Mouse (Mus musculus) C2C12 (cell line): ENCODE results near the gene Uimc1. TPM values are rescaled to one million over a fixed set of nuclear protein-coding genes. Genes with fewer than 3 reads are reported as not detected.

Experiments used
- H3K27me3 ChIP-seq: one replicate; pipeline ENCODE4 v1.6.1; 2011; ENCODE audit not compliant: control insufficient read depth, insufficient read depth, insufficient read length
- H3K36me3 ChIP-seq: one replicate; pipeline ENCODE4 v1.6.1; 2011; ENCODE audit not compliant: control insufficient read depth, insufficient read depth
- H3K4me3 ChIP-seq: one replicate; pipeline ENCODE4 v1.5.1; 2011; ENCODE audit warnings: mild to moderate bottlenecking, control low read depth; ENCODE audit not compliant: poor library complexity, insufficient read depth, severe bottlenecking
- H3K79me2 ChIP-seq: one replicate; pipeline ENCODE4 v1.6.1; 2011; ENCODE audit not compliant: control insufficient read depth, insufficient read depth
- H3K79me3 ChIP-seq: one replicate; pipeline ENCODE4 v1.6.1; 2011; ENCODE audit warnings: low read depth, control low read depth
- H3ac ChIP-seq: one replicate; pipeline ENCODE3; 2011; ENCODE audit warnings: low read depth; ENCODE audit not compliant: control insufficient read depth, insufficient read length
- CEBPB ChIP-seq: IDR thresholded peaks from one replicate; pipeline ENCODE4 v1.6.1; 2011; ENCODE audit warnings: low read depth, mild to moderate bottlenecking, control low read depth, moderate library complexity
- CTCF ChIP-seq: IDR thresholded peaks from one replicate; pipeline ENCODE4 v1.5.1; 2011; ENCODE audit not compliant: control insufficient read depth, insufficient read depth, insufficient read length
- FOSL1 ChIP-seq: IDR thresholded peaks from one replicate; pipeline ENCODE4 v1.8.0; 2011; ENCODE audit warnings: mild to moderate bottlenecking, low read length; ENCODE audit not compliant: poor library complexity, insufficient read depth, severe bottlenecking
- MAX ChIP-seq: IDR thresholded peaks from one replicate; pipeline ENCODE4 v1.6.1; 2011; ENCODE audit warnings: mild to moderate bottlenecking, control low read depth
- MYOD1 ChIP-seq: IDR thresholded peaks from one replicate; pipeline ENCODE4 v1.6.1; 2011; ENCODE audit warnings: low read depth; ENCODE audit not compliant: control insufficient read depth, insufficient read length
- MYOG ChIP-seq: IDR thresholded peaks from one replicate; pipeline ENCODE4 v1.6.1; 2011; ENCODE audit not compliant: control insufficient read depth, insufficient read length; ENCODE audit errors: extremely low read depth
- USF1 ChIP-seq: IDR thresholded peaks from one replicate; pipeline ENCODE4 v1.6.1; 2011; ENCODE audit warnings: low read depth, mild to moderate bottlenecking, control low read depth, moderate library complexity
- polyA plus RNA-seq: library from polyadenylated mRNA; unstranded; fragments of >200 nt; fragmentation: generic; extraction: Trizol; gene quantifications from one replicate; pipeline ENCODE4 v1.2.1, GENCODE M21; 2012; ENCODE audit warnings: missing spikeins

Gene Uimc1
- polyA plus RNA-seq, 1 experiment, result 9.6 TPM

DNA sequence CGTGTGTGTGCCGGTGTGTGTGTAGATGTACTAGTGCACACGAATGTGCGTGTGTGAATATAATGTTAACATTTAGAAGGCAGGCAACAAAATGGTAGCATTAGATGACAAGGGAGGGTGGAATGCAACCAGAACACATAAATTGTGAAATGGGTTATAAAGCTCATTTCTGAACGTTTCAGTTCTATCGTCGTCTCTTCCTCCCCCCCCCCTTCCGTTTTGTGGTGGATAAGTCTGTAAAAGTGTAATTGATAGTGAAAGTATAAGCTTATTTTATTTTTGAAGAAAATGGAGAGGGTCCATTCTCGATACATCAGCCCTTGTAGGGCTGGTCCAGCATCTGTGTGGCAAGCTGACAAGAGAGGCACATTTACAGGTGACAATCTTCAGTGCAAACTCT lies 81.4 kb downstream of the Uimc1 start:
- H3K79me3 ChIP-seq, result no peaks in the 10 kb centered on the region
- no peak overlapping the region for H3ac ChIP-seq
- no peaks in the 10 kb centered on the region for H3K36me3 ChIP-seq
- no peaks in the 10 kb centered on the region for H3K79me2 ChIP-seq
- H3K4me3 ChIP-seq, result no peak overlapping the region
- peaks cover 28% of the 10 kb centered on the region for H3K27me3 ChIP-seq
- TF ChIP-seq USF1, result no peak
- no peak for TF ChIP-seq MYOG
- no peak for TF ChIP-seq MAX
- no peak for TF ChIP-seq CEBPB
- TF ChIP-seq CTCF, result no peak
- TF ChIP-seq FOSL1, result no peak
- TF ChIP-seq MYOD1, result no peak

- no peak overlapping the region for H3K4me3 ChIP-seq
- H3K36me3 ChIP-seq, result no peaks in the 10 kb centered on the region
- H3K79me2 ChIP-seq, result no peaks in the 10 kb centered on the region
- TF ChIP-seq MYOD1, result no peak
- TF ChIP-seq FOSL1, result no peak
- TF ChIP-seq CTCF, result no peak
- TF ChIP-seq MAX, result no peak
- TF ChIP-seq USF1, result no peak
- no peak for TF ChIP-seq MYOG
- TF ChIP-seq CEBPB, result no peak
- no peaks in the 10 kb centered on the region for H3K79me3 ChIP-seq
- H3ac ChIP-seq, result no peak overlapping the region
- peaks cover 28% of the 10 kb centered on the region for H3K27me3 ChIP-seq
Measured at GRCm38 (mm10) chr13:55017898-55018599, 82.1 kb downstream of the Uimc1 start.

- Histone ChIP-seq H3K27me3 (peaks cover 29% of the 10 kb centered on the region), H3K36me3 (no peaks in the 10 kb centered on the region), H3K4me3 (no peak overlapping the region), H3K79me2 (no peaks in the 10 kb centered on the region), H3K79me3 (no peaks in the 10 kb centered on the region), H3ac (no peak overlapping the region)
- TF ChIP-seq MYOG, result no peak
- TF ChIP-seq MAX, result no peak
- TF ChIP-seq USF1, result no peak
- no peak for TF ChIP-seq FOSL1
- no peak for TF ChIP-seq MYOD1
- TF ChIP-seq CEBPB, result no peak
- TF ChIP-seq CTCF, result no peak
Measured at GRCm38 (mm10) chr13:55017154-55017897, 82.8 kb downstream of the Uimc1 start.

GRCm38 (mm10) chr13:55014451-55014850 lies 85.6 kb downstream of the Uimc1 start:
- TF ChIP-seq USF1 (no peak), FOSL1 (no peak), CEBPB (no peak), MYOD1 (no peak), MAX (no peak), CTCF (no peak), MYOG (no peak)
- Histone ChIP-seq H3K79me3 (no peaks in the 10 kb centered on the region), H3K36me3 (no peaks in the 10 kb centered on the region), H3K4me3 (no peak overlapping the region), H3K79me2 (no peaks in the 10 kb centered on the region), H3ac (no peak overlapping the region), H3K27me3 (peaks cover 52% of the 10 kb centered on the region)

DNA sequence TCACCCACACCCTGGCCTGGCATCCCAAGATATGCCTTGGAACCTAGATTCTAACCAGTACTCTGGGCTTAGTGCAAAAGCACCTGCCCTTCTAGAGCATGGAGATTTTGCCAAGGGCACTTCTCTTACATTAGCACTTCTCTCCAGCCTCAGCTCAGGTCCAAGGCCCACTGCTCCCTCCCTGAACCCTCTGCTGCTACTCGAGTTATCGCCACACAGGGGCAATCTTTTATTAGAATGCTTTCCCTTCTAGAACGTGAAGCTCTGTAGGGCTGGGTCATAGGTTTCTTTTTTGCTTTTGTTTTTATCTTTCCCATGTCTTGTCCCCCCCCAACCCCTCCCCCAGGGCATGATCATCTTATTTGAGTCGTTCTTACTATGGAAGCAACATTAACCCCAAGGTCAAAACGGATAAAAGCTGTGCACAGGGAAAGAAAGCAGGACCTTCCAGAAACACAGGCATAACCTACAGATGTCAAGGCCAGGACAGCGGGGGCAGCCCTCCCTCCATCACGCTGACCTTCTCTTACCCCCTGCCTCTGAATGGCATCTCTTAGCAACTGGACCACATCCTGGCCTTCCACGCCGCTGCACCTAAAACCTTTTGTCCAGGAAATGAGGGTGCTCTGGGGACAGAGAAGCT lies 86.3 kb downstream of the Uimc1 start:
- Histone ChIP-seq H3K36me3 (no peaks in the 10 kb centered on the region), H3K79me3 (no peaks in the 10 kb centered on the region), H3K27me3 (peaks cover 56% of the 10 kb centered on the region), H3K79me2 (no peaks in the 10 kb centered on the region), H3K4me3 (no peak overlapping the region), H3ac (no peak overlapping the region)
- TF ChIP-seq CEBPB, result no peak
- no peak for TF ChIP-seq CTCF
- no peak for TF ChIP-seq MYOG
- no peak for TF ChIP-seq MAX
- TF ChIP-seq USF1, result no peak
- TF ChIP-seq MYOD1, result no peak
- no peak for TF ChIP-seq FOSL1
